Mouse (Mus musculus): ENCODE results near the gene Sytl2.

The Sytl2 gene

DNA sequence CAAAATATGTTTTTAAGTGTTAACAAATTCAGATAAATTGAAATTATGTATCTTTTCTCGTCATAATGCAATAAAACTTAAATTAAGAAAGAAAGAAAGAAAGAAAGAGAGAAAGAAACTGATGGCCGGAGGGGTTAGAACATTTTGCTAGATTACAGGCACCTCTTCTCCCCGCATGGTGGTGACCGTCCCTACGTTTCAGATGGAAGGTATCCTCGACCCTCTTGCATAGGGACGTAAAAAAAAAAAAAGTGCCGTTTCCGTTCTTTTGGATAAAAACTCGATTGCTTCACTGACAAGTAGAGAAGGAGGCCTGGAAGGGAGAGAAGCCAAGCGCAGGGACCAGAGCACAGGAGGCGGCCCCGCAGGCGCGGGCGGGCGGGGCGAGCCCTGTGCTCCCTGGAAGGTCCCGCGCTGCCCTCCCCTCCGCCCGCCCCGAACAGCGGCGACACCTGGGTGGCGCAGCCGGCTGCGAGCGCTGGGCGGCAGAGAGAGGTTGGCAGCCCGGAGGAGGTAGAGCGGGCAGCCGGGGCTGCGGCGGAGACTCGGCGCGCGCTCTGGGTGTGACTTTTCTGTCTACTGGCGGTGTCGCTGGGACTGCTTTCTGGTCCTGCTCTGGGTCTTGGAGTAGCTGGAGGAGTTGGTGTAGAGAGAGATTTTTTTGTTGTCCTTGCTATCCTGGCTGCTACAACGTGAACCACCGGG lies at the start of gene Sytl2:
Gene Sytl2, plus strand, starts transcription at position 311 of the 705 bp plus-strand sequence.
- DNase-seq (ENCODE audit: low read depth, low spot score), result no peak

- DNase-seq (ENCODE audit: low read depth, low spot score), result no peak
These were observed 49.1 kb upstream of the Sytl2 start for GRCm38 (mm10) chr7:90252946-90253345.

DNA sequence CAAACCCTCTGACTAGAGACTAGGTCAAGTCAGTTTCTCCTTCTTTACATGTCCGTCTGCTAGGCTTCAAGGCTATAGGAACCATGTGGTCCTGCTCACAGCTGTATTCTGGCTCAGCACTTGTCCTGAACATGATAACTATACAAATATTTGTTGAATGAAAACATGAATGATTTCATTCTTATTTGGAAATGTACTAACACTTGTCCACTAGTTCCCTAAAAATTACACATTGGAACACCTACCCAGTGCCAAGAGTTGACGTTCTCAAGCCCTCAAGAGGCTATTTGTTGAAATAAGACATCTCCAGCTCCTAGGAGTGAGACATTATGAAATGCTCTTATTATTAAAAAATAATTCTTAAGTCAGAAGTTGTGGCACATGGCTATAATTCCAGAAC lies 43.4 kb upstream of the Sytl2 start:
- DNase-seq (ENCODE audit: low read depth, low spot score), result no peak

DNA sequence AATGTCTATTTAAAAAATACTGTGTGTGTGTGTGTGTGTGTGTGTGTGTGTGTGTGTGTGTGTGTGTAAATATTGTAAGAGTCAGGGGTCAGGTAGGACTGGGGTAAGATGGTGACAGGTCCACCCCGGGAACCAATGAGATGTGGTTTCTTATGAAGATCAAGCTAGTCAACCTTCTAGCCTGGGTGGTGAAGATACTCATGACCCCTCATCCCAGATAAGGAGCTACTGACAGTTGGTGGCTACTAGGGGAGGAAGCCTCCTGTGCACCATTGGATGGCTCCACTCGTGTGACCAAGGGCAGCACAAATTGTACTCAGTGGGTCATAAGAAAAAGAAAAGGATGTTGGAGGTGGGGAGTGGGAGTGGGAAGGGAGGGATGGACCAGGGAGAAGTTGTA lies 42.2 kb upstream of the Sytl2 start:
- DNase-seq (ENCODE audit: low read depth, low spot score), result no peak

DNA sequence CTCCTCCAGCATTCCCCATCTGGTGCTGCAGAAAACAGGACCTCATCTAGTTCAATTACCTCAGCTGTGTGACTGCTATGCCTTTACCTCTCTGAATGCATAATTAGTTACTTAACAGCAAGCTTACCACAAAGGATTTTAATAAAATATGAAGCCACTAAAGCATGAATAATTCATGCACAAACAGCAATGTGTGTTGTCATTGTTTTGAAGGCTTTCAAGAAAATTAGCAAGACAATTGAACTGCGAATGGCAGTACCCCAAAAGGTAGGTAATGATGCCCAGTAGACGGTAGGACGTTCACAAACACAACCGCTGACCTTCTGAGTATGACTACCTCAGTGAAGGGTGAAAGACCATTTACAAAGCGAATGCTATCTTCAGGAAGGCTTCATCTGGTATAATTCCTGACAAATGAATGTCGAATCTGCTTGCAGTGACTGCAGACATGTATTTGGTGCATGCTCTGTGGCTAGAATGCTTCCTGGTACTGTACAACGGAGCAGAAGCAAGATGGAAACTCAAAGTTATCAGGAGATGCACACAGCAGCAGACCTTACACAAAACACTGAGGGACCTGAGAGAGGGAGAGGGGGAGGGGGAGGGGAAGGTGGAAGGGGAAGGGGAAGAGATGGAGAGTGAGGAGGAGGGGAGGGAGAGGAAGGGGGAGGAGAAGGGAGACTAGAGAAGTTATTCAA lies 40.0 kb upstream of the Sytl2 start:
- no peak for DNase-seq (ENCODE audit: low read depth, low spot score)

DNA sequence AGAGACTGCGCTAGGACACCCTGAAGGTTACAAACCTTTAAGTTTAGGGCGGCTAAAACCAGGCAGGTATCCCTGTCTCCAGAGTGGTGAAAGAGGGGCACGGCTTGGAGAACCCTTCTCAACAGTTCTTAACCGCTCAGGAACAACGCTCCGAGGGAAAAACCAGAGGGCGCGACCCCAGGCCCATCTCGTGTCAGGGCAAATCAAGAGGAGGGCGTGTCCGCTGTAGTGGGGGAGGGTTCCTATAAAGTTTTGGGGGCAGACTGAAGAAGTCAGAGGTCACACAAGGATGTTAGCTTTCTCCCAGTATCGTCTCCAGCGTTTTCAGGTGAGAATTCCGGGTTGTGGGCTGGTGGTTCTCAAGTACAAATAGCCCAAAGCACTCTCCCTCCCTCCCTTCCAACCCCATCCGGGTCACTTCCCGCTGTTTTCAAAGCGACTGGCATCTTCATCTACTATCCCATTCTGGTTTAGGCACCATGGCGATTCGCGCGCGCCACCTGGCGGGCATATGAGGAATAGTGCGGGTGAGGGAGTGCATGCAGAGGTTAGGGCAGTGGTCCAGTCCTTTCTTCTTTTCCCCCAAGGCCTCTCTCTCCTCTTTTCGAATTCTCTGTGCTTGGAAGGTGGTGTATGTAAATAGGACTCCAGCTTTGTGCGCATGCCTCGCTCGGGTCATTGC lies 36.6 kb upstream of the Sytl2 start, which contains the start of gene Ccdc83:
Gene Ccdc83, minus strand, starts transcription at position 489 of the 682 bp plus-strand sequence.
- DNase-seq (ENCODE audit: low read depth, low spot score), result peak; percentile 39

DNA sequence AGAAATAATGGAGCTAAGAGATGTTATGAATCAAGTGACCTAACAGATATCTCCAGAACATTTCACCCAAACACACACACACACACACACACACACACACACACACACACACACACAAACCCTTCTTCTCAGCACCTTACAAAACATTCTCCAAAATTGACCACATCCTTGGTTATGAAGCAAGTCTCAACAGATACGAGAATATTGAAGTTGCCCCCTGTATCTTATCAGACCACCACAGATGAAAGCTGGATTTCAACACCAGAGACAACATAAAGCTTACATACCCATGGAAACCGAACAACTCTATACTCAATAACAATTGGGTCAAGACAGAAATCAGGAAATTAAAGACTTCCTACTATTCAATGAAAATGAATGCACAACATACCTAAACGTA lies 31.9 kb upstream of the Sytl2 start:
- no peak for DNase-seq (ENCODE audit: low read depth, low spot score)

DNA sequence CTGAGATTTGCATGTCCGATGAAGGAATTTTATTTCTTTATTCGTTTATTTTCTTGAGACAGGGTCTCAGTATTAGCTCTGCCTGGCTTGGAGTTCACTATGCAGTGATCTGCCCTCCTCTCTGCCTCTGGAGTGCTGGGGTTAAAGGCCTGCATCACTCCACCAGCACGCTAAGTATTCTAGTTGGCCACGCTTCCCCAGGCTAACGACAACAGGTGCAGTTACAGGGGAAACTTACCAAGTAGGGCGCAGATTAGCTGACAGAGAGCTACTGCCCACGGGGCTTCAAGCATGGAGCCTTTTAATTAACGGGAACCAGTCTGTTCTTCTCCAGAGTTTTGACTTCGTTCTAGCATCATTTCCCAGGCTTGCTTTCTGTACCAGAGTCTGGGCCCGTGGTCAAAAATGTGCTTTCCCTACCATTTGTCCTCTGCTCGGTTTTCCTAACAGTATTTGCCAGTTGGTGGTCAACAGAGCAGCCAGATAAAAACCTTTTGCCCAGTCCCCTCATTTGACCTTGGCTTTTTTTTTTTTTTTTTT lies 27.4 kb upstream of the Sytl2 start:
- DNase-seq (ENCODE audit: low read depth, low spot score), result no peak

DNA sequence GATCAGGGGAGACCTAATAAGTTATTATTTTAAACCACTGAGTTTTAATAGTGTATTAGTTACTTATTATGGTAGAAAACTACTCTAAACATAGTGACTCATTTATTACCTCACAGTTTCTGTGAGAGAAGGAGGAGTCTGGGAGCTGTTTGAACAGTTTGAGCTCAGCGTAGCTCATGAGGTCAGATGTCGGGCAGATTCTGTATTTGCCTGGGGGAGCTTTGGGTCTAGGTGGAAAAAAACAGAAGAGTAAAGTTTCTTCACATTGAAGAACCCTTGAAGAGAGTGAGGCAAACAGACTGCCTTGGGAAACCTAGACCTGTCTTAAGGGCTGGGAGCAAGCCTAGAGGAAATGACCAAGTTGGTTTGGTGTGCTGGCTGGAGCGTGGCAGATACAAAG lies 24.8 kb upstream of the Sytl2 start:
- DNase-seq (ENCODE audit: low read depth, low spot score), result no peak

DNA sequence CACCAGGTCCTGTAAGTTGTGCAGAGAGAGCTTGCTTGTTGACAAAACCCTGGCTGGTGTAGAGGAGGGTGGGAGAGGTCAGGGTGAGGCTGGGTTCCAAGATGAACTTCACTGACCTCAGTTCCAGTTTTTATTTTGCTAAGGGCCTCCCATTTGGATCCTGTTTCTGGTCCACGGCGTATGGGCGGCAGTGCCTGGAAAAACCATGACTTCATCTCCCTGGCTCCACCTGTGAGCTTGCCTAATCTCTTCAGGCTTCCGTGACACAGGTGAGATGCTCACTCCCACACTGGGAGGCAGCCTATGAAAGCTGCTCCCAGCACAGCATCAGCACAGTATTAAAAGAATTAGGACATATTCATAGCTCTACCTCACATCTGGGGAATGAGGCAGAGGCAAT lies 24.3 kb upstream of the Sytl2 start:
- no peak for DNase-seq (ENCODE audit: low read depth, low spot score)

DNA sequence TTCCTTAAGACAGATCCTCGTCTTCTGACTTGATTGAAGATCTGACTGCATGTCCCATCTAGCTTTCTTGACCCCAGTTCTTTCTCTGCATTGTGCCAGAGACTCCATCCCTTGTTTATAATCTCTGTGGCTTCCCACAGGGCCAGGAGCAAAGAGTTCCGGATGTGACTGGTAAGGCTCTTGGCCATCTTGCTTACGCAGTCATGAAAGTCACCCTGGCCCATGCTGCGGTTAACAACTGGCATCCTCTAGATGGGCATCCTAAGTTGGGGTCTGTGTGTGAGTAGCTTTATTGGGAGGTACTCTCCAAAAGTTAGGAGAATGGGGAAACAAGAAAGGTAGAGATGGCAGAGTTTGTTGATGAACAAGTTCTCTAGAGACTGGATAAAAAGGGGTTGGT lies 22.9 kb upstream of the Sytl2 start:
- DNase-seq (ENCODE audit: low read depth, low spot score), result no peak

DNA sequence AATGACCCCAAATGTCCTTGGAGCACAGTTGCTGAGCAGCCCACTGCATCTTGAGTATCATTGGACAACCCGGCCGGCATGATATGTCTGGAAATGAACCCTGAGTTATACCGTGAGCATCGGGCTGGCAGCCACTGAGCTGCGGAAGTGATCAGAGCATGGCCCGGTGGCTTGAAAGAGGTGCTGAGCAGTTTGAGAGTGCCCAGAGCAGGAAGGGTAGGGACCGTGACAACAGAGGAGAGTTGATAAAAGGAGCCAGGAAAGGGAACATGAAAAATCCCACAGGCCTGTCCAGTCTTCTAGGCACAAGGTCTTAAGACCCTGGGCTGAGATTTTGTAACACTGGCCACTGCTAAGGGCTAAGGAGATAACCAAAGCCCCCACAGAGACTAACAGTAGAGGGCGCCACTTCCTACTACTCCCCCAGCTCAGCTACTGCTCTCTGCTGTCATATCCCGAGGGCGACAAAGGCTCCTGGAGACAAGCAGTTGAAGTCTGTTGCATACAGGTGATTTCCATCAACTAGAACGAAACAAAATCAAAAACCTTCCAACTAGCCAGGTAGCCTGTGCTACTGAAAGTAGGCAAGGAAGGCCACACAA lies 21.7 kb upstream of the Sytl2 start:
- no peak for DNase-seq (ENCODE audit: low read depth, low spot score)

- DNase-seq (ENCODE audit: low read depth, low spot score), result no peak
These were observed 21.2 kb upstream of the Sytl2 start for GRCm38 (mm10) chr7:90280878-90281277.

DNA sequence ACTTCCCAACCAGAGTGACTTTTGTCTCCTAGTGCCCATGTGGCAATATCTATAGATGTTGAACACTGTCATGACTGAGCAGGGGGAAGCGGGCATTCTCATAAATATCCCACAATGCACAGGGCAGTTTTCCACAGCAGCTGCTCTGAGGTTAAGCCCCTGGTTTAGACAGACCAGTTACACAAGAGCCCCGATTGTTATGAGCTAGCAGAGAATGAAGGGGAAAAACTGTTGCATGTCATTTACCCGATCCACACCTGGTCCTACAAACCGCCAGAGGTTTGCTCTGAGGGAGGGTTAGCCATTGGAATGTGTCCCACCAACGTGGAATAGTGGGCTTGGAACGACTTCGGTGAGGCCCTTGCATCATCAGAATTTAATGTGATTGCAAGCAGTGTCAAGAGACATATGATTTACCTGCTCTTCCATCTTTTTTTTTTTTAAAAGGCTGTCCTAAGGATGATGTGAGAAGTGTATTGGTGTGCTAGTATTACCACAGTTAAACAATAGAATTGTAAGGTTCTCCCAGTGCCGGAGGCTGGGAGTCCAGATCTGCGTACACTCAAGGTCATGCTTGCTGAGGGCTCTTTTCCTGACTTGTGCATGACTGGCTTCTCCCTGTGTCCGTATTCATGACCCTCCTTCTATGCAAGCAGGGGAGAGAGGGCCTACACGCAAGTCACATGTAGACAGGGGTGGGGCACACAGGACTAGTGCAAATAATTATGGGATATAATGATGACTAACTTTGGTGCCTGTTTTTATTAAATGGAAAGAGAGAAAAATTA lies 20.1 kb upstream of the Sytl2 start:
- no peak for DNase-seq (ENCODE audit: low read depth, low spot score)

DNA sequence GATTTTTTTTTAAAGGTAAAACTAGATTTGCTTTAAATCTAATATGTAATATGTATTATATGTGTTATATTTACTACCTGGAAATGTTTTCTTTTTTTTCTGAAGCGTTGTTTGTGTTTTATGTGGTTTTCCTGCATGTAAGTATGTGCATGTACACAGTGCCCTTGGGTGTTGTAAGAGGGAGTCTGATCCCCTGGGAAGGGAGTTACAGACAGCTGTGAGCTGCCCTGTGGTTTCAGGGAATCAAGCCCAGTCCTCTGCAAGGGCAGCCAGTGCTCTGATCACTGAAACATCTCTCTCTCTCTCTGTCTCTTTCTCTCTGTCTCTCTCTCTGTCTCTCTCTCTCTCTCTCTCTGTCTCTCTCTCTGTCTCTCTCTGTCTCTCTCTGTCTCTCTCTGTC lies 19.3 kb upstream of the Sytl2 start:
- no peak for DNase-seq (ENCODE audit: low read depth, low spot score)

DNA sequence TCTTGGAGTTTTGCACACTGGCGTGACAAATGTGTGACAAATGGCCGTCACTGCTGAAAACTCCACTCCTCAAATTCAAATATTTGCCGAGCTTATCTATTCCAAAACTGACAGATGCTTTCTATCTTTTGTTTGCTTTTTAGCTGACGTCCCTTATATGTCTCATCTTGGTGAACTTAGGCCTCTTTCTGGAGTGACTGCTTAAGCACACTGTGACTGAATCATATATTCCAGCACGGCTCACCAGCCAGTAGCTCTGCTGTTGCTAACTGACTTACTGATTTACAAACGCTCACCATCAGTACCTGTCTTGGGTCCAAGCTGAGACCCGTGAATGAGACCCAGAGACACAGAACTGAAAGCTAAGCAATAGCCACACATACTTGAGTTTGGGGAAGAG lies 17.3 kb upstream of the Sytl2 start:
- no peak for DNase-seq (ENCODE audit: low read depth, low spot score)

DNA sequence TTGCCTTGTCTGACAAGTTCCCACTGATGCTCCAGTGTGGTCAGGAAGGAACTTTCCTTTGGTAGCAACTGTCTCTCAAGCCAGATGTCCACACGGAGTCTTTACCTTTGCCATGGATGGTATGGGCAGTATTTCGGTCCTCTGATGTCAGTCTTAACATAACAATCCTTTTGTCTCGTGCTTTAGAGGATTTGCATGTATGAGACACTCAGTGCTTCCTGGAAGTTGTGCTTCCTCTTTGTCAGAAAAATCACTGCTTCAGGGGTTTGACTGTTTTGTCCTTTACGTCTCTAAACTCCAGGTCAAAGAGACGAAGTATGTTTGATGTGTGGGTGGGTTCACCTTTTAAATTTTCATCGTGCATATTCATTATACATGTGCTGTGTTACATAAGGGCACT lies 10.2 kb upstream of the Sytl2 start:
- no peak for DNase-seq (ENCODE audit: low read depth, low spot score)

DNA sequence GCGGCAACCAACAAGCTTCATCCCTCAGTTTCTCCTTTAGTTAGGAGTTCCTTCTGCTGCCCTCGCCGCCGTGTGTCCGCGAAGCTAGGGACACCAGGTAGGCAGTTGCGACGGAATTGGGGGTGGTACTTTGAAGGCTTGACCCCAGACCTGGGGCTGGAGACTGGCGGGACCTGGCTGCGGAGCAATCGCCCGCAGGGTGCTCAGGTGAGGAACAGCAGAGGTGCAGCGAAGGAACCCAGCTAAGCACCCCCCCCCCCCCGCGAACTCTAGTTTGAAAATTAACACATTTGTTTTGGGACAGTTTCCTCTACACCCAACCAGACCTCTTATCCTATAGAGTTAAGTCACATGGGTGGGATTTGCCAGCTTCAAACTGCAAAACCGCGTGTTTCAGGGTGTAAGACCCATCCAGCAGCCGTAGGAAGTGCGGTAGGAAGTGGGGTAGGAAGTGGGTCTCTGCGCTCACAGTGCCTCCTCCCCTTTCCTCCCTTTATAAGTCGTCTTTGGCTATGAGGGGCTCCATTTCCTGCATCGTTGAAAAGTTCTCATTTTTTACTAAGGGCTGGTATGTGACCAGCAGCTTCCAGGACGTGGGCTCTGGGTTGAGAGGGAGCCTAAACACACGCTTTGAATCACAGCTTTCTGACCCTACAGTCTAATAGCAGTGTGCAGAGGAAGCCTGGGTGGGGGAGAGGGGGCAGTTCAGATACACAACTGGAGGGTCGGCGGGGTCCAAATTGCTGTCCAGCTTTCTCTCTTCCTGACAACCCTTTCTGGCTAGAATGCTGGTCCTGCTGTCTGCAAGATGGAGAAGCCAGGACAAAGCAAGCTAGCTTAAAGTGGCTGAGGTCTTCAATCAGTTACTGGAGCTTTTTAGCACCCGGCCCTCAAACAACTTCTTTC lies 848 bp downstream of the Sytl2 start:
- no peak for DNase-seq (ENCODE audit: low read depth, low spot score)

- no peak for DNase-seq (ENCODE audit: low read depth, low spot score)
These were observed 4.0 kb downstream of the Sytl2 start for GRCm38 (mm10) chr7:90306079-90306478.

DNA sequence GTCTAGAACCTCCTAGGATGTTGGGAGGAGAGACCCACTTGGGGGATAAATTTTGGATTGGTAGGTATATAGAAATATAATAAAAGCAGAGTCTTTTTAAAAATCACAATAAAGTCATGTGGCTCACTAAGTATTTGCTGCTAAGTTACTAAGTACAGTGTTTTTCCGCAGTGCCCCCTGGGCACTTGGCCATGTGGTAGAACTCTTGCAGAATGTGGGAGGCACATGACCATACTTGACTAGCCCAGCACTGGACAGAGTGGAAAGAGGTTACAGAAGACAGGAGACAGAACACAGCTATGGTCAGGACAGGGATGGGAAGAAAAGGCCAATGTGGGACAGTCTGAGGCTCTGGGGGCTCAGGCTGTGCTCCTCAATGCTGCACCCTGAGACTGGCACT lies 4.9 kb downstream of the Sytl2 start:
- no peak for DNase-seq (ENCODE audit: low read depth, low spot score)

All from retina, adult 2 months (tissue).